28 mouse cellular contexts compared by ENCODE assay signal in genomic region chr6:88120813-88121212, GRCm38 (mm10).
"Had no signal": no experiment of that assay in that cellular context is flagged by ENCODE, and none has a peak within 500 bp of the region (broad histone marks: within the 10 kb centered on the region; RNA-seq: fewer than 3 reads in every experiment).

No protein-coding gene starts in this region.

- H3K4me2 ChIP-seq: embryonic facial prominence, embryonic 12.5 days; embryonic facial prominence, embryonic 13.5 days; embryonic facial prominence, embryonic 15.5 days; forebrain, embryonic 12.5 days; forebrain, embryonic 13.5 days; forebrain, embryonic 15.5 days had no signal

- H3K27me3 ChIP-seq: embryonic facial prominence, embryonic 12.5 days; embryonic facial prominence, embryonic 13.5 days; embryonic facial prominence, embryonic 15.5 days; forebrain, embryonic 12.5 days; forebrain, embryonic 15.5 days had no signal

- H3K9ac ChIP-seq: embryonic facial prominence, embryonic 12.5 days; embryonic facial prominence, embryonic 13.5 days; embryonic facial prominence, embryonic 15.5 days; forebrain, embryonic 12.5 days; forebrain, embryonic 13.5 days; forebrain, embryonic 15.5 days; forebrain, postnatal 0 days had no signal

- ATAC-seq: forebrain, embryonic 13.5 days; forebrain, embryonic 14.5 days; forebrain, embryonic 15.5 days; forebrain, embryonic 16.5 days; forebrain, postnatal 0 days had no signal

- DNase-seq: cerebellum, adult 8-10 months; cerebellum, adult 9-10 months; cerebellum, adult 9-11 months; cerebellum, postnatal 10 days; cerebellum, postnatal 14 days; cerebellum, postnatal 25 days; cerebellum, postnatal 36 days; embryo, embryonic 11 days; forebrain, postnatal 0 days; gastrocnemius, adult 2 months; gastrocnemius, postnatal 10 days; gastrocnemius, postnatal 14 days; gastrocnemius, postnatal 25 days; gastrocnemius, postnatal 36 days; heart, adult 11 months; heart, adult 18-20 months; heart, adult 2 months had no signal

- H3K36me3 ChIP-seq: embryonic facial prominence, embryonic 10.5 days; embryonic facial prominence, embryonic 12.5 days; embryonic facial prominence, embryonic 13.5 days; embryonic facial prominence, embryonic 15.5 days; forebrain, embryonic 10.5 days; forebrain, embryonic 12.5 days; forebrain, embryonic 15.5 days had no signal

- H3K27ac ChIP-seq: embryonic facial prominence, embryonic 10.5 days; embryonic facial prominence, embryonic 12.5 days; embryonic facial prominence, embryonic 13.5 days; embryonic facial prominence, embryonic 15.5 days; forebrain, embryonic 10.5 days; forebrain, embryonic 12.5 days; forebrain, embryonic 13.5 days; forebrain, embryonic 15.5 days; gastrocnemius, adult 2 months; heart, adult 2 months had no signal

- H3K9me3 ChIP-seq: embryonic facial prominence, embryonic 10.5 days; embryonic facial prominence, embryonic 13.5 days; embryonic facial prominence, embryonic 15.5 days; forebrain, embryonic 12.5 days; forebrain, embryonic 13.5 days; forebrain, embryonic 15.5 days had no signal

- H3K4me3 ChIP-seq: embryonic facial prominence, embryonic 10.5 days; embryonic facial prominence, embryonic 12.5 days; embryonic facial prominence, embryonic 13.5 days; embryonic facial prominence, embryonic 15.5 days; erythroblast, embryonic 14.5 days; forebrain, embryonic 10.5 days; forebrain, embryonic 12.5 days; forebrain, embryonic 13.5 days; forebrain, embryonic 15.5 days; gastrocnemius, adult 2 months; heart, adult 2 months had no signal
